Mouse (Mus musculus) lung, adult 2 months (tissue): ENCODE results near the gene Spint1.

Experiments used
- CTCF ChIP-seq: fragments of 200-500 bp; IDR thresholded peaks from 2 replicates; pipeline ENCODE4 v1.5.1; 2011; ENCODE audit warnings: mild to moderate bottlenecking, low read length, control low read depth; ENCODE audit not compliant: insufficient read depth
- POLR2A ChIP-seq: fragments of 200-500 bp; IDR thresholded peaks from 2 replicates; pipeline ENCODE4 v1.6.1; 2011; ENCODE audit warnings: low read depth, mild to moderate bottlenecking, control low read depth, low read length, borderline replicate concordance; ENCODE audit errors: extremely low read depth

DNA sequence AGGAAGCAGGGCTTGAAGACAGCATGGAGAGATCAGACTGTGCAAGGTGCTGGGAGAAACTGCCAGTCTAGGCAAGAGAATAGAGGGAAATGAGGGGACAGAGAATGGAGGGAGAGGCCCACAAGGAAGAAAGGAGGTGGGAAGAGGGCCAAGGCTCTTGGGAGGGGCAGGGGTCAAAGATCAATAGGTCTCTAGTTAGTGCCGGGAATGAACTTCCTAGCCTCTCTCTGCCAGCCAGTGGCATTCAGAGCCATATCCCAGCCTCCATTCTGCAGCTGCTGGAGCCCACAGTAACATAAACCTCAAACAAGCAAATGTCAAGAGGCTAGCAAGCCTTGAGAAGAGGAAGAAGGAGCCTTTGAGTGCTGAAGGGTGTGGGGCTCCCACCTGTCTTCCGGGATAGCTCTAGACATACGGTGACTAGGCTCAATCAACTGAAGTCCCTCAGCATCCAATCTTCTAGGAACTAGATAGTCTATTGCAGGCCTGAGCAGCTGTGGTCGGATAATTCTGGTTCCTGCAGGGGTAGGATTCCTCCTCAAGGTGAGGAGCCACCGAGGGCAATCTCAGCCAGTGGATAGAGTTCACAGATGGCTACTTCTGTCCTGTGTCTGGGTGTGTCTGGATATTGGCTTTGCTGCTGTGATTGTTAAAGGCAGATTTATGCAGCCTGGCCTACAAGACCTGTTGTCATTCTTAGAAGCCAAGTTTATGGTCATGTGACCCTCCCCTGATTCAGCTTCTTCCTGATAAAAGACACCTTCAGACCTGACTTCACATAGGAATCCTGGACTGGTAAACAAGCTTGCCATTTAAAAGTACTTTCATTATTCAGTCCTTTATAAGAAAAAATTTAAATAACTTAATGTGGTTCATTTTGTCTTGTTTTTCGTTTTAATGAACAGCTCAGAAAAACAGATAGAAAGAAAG is 7.1 kb upstream of the Spint1 start, which contains the start of gene Ppp1r14d:
- TF ChIP-seq CTCF (no peak), POLR2A (no peak)
